Mouse (Mus musculus) layer of hippocampus, postnatal 36 days (tissue): ENCODE data around the gene Mfsd10. TPM values are rescaled to one million over a fixed set of nuclear protein-coding genes. Genes with fewer than 3 reads are reported as not detected.
"Not testable (repeated sequence)": the region's sequence is repeated elsewhere in the genome, so short reads cannot be mapped to it uniquely, and the experiment has no call there.

Experiments
- DNase-seq, 2 experiments: peaks; one replicate each; pipeline ENCODE4 v3.0.0; 2022
- total RNA-seq, 2 experiments: library from RNA; stranded (reverse); gene quantifications; 2 replicates each; pipeline ENCODE4 v1.2.3; 2021

The Mfsd10 gene
- total RNA-seq, 2 experiments from 2014 or later, result 35.3 to 49.4 TPM

GRCm38 (mm10) chr5:34604576-34604975, 32.4 kb downstream of the Mfsd10 start:
- no peak for DNase-seq

GRCm38 (mm10) chr5:34593202-34593727, 43.7 kb downstream of the Mfsd10 start:
- no peak for DNase-seq

GRCm38 (mm10) chr5:34592666-34593065, 44.3 kb downstream of the Mfsd10 start:
- DNase-seq, result no peak

DNA sequence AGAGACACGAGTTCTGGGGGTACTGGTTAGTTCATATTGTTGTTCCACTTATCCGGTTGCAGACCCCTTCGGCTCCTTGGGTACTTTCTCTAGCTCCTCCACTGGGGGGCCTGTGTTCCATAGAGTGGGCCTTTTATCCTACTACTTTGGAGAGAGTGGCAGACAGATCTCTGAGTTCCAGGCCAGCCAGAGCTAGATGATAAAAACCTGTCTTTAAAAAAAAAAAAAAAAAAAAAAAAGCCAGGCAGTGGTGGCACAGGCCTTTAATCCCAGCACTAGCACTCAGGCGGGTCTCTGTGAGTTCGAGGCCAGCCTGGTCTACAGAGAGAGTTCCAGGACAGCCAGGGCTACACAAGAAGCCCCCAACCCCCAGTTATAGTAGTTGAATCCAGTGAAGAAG, 44.8 kb downstream of the Mfsd10 start:
- not testable (repeated sequence) for DNase-seq

- no peak for DNase-seq
These were observed 45.5 kb downstream of the Mfsd10 start for GRCm38 (mm10) chr5:34591388-34592004.

DNA sequence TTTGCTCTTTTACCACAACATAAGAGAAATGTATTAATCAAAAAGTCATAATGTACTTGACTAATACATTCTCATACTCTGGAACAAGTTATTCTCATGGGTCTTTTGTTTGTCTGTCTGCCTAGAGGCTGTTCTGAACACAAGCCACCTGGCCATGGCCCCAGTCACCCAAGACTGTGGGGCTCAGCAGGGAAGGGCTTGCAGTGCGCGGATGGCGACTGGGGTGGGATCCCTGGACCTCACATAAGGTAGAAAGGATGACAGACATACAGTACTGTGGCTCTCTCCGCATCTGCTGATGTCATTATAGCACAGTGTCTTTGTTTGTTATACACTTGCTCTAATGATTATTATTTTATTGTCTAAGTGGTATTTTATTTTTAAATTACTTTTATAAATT, 46.3 kb downstream of the Mfsd10 start:
- DNase-seq, result no peak

- DNase-seq, result no peak
These were observed 47.0 kb downstream of the Mfsd10 start for GRCm38 (mm10) chr5:34590059-34590458.

GRCm38 (mm10) chr5:34587881-34588280, 49.1 kb downstream of the Mfsd10 start:
- DNase-seq, result no peak

DNA sequence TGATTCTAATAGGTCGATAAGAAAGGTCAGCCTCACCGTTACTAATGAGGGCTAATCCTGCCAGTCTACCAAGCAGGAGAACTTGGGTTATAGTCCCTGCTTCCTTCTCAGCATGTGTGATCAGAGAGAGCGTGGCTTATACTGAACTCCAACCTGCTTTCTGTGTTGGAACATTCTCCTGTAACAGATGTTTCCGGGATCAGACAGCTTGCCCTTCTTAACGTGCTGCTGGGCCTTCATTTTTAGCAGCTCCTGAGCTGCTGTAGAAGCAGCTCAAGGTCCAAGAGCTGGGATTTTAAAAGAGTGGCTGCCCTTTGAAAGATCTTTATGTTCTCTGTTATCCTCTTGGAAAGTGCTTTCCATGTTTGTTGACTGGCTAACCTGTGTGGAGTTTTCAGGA, 51.8 kb downstream of the Mfsd10 start:
- DNase-seq, result no peak

Other genes with a start within 250 kb of the Mfsd10 start
- 10 to 100 TPM; 22.5 to 26.3 TPM for gene Tnip2, start 123.2 kb downstream of the Mfsd10 start, total RNA-seq
- gene Sh3bp2, start 111.4 kb downstream of the Mfsd10 start, total RNA-seq, result 1 to 10 TPM; 3.2 to 4.5 TPM
- 100 to 1,000 TPM; 441 to 450 TPM for gene Add1, start 63.5 kb downstream of the Mfsd10 start, total RNA-seq
- gene Nop14, start 22.9 kb upstream of the Mfsd10 start, total RNA-seq, result 10 to 100 TPM; 13.0 to 15.1 TPM
- 1 to 10 TPM; 6.6 to 7.0 TPM for gene Grk4, start 23.2 kb upstream of the Mfsd10 start, total RNA-seq
- 10 to 100 TPM; 77.8 to 83.4 TPM for gene Htt, start 124.5 kb upstream of the Mfsd10 start, total RNA-seq